In the genomic region with DNA sequence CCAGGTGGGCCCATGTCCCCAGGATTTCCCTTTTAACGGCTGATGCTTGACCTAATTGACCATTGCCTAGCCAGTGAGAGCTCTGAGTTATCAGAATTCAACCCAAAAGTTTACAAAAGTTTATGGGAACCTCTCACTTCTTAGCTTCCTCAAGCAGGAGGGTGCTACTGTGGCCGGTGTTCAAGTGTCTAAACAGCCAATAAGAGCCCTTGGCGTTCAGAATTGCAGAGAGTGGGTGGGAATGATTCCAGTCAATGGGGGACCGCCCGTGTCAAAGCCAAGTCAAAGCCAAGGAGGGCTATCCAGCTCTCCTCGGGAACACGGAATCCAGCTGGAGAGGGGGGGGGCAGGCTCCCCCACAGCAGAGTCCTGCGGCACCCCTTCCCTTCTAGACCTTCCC, we compare ENCODE assay signal across 24 mouse cellular contexts. TPM values are rescaled to one million over a fixed set of nuclear protein-coding genes. Genes with fewer than 3 reads are reported as not detected.
DNase-seq lines count a peak whose midpoint lies in the region; ATAC-seq and TF ChIP-seq lines count a peak whose summit lies in the region.
"Had no signal": no experiment of that assay in that cellular context is flagged by ENCODE, and none has a peak within 500 bp of the region (broad histone marks: within the 10 kb centered on the region; RNA-seq: fewer than 3 reads in every experiment).

No protein-coding gene starts in this region.

- intact Hi-C loops in heart, postnatal 36 days (cut with DNase I) = no loop called here

- H3K9me3 ChIP-seq in heart, embryonic 13.5 days = no peaks in the 10 kb centered on the region
- H3K9me3 ChIP-seq in liver, embryonic 12.5 days (replicated peaks) = no peaks in the 10 kb centered on the region
- H3K9me3 ChIP-seq in liver, postnatal 0 days (ENCODE audit: low read length) = no peaks in the 10 kb centered on the region
- H3K9me3 ChIP-seq: forebrain, embryonic 10.5 days; forebrain, embryonic 13.5 days; heart, embryonic 12.5 days; hindbrain, embryonic 15.5 days had no signal

- H3K27me3 ChIP-seq in heart, embryonic 13.5 days (replicated peaks) = peaks cover 68% of the 10 kb centered on the region
- peaks cover 52% of the 10 kb centered on the region for H3K27me3 ChIP-seq in liver, embryonic 12.5 days (replicated peaks)
- 0 out of 2 replicates have a peak, but pooled peaks cover 2% of the 10 kb centered on the region for H3K27me3 ChIP-seq in liver, postnatal 0 days (ENCODE audit: insufficient read depth, low read length)
- no peaks in the 10 kb centered on the region for H3K27me3 ChIP-seq in testis, adult 2 months (ENCODE audit: control insufficient read depth, insufficient read depth, low read length)
- H3K27me3 ChIP-seq: hindbrain, embryonic 15.5 days had no signal

- 0 out of 2 replicates have a peak overlapping the region, but pooled peaks have one; percentile 37 for H3K4me2 ChIP-seq in heart, embryonic 13.5 days
- peak overlapping the region; percentile 60; the same call in 1 of the 2 replicates for H3K4me2 ChIP-seq in liver, embryonic 12.5 days
- H3K4me2 ChIP-seq in liver, postnatal 0 days (ENCODE audit: low read depth, low read length) = no peak overlapping the region
- H3K4me2 ChIP-seq: hindbrain, embryonic 15.5 days had no signal

- H3K4me1 ChIP-seq in heart, embryonic 13.5 days = peaks cover 13% of the 10 kb centered on the region
- H3K4me1 ChIP-seq in liver, embryonic 12.5 days = peaks cover 25% of the 10 kb centered on the region
- H3K4me1 ChIP-seq in liver, postnatal 0 days (ENCODE audit: insufficient read depth) = peaks cover 7% of the 10 kb centered on the region; the same call in 1 of the 2 replicates
- H3K4me1 ChIP-seq in testis, adult 2 months (ENCODE audit: control insufficient read depth, insufficient read depth, low read length) = peaks cover 29% of the 10 kb centered on the region

- no peak for TF ChIP-seq CTCF in liver, postnatal 0 days (IDR thresholded peaks at IDR 0.05; ENCODE audit: low read depth)
- TF ChIP-seq CTCF in testis, adult 2 months (IDR thresholded peaks at IDR 0.05; ENCODE audit: control insufficient read depth, insufficient read depth, insufficient replicate concordance, low read depth, low read length) = no peak

- H3K27ac ChIP-seq in heart, embryonic 13.5 days (replicated peaks) = no peak overlapping the region
- no peak overlapping the region for H3K27ac ChIP-seq in liver, embryonic 12.5 days
- H3K27ac ChIP-seq in liver, postnatal 0 days (ENCODE audit: low read depth) = no peak overlapping the region
- H3K27ac ChIP-seq in testis, adult 2 months (ENCODE audit: control insufficient read depth, insufficient read depth, low read depth, low read length) = no peak overlapping the region
- H3K27ac ChIP-seq: forebrain, embryonic 10.5 days; forebrain, embryonic 13.5 days; hindbrain, embryonic 12.5 days; hindbrain, embryonic 15.5 days had no signal

- no peaks in the 10 kb centered on the region for H3K36me3 ChIP-seq in heart, embryonic 13.5 days
- H3K36me3 ChIP-seq in liver, embryonic 12.5 days = no peaks in the 10 kb centered on the region
- H3K36me3 ChIP-seq in liver, postnatal 0 days (replicated peaks; ENCODE audit: insufficient read depth, low read length) = no peaks in the 10 kb centered on the region
- H3K36me3 ChIP-seq in testis, adult 2 months (ENCODE audit: control insufficient read depth, insufficient read depth, low read length) = no peaks in the 10 kb centered on the region
- H3K36me3 ChIP-seq: forebrain, embryonic 10.5 days; heart, embryonic 12.5 days had no signal

- ATAC-seq in heart, embryonic 13.5 days (ENCODE audit: extremely low read depth, insufficient number of reproducible peaks, low FRiP score, low TSS enrichment) = no peak
- no peak for ATAC-seq in liver, embryonic 12.5 days
- ATAC-seq in liver, postnatal 0 days = no peak
- ATAC-seq: activated CD4-positive, CD25-positive, alpha-beta regulatory T cell, adult 4 months; forebrain, embryonic 13.5 days; forebrain, embryonic 16.5 days had no signal

- no peak overlapping the region for H3K9ac ChIP-seq in heart, embryonic 13.5 days
- H3K9ac ChIP-seq in liver, embryonic 12.5 days = no peak overlapping the region
- no peak overlapping the region for H3K9ac ChIP-seq in liver, postnatal 0 days (replicated peaks)
- H3K9ac ChIP-seq: forebrain, embryonic 13.5 days; heart, embryonic 12.5 days; hindbrain, embryonic 12.5 days; hindbrain, embryonic 15.5 days had no signal

- no peak overlapping the region for H3K4me3 ChIP-seq in heart, embryonic 13.5 days
- no peak overlapping the region for H3K4me3 ChIP-seq in liver, embryonic 12.5 days
- no peak overlapping the region for H3K4me3 ChIP-seq in liver, postnatal 0 days (ENCODE audit: low read depth, low read length)
- H3K4me3 ChIP-seq in testis, adult 2 months (ENCODE audit: control insufficient read depth, low read depth, low read length) = peak overlapping the region; percentile 59
- H3K4me3 ChIP-seq: forebrain, embryonic 13.5 days; hindbrain, embryonic 12.5 days; hindbrain, embryonic 15.5 days had no signal

- TF ChIP-seq EP300 in liver, postnatal 0 days (IDR thresholded peaks at IDR 0.05; ENCODE audit: low read depth) = no peak

- no peak for TF ChIP-seq POLR2A in testis, adult 2 months (IDR thresholded peaks at IDR 0.05; ENCODE audit: control insufficient read depth, low read depth, low read length)

- DNase-seq in heart, postnatal 36 days = no peak
- DNase-seq in liver, postnatal 0 days = no peak
- DNase-seq in testis, postnatal 14 days (ENCODE audit: low spot score) = no peak
- no peak for DNase-seq in natural killer cell, adult 2 months (ENCODE audit: low spot score in 2 of 2)
- DNase-seq: adrenal gland, adult 8-10 months; adrenal gland, postnatal 25 days; B cell, adult 2 months; cerebellum, adult 8-10 months; cerebellum, postnatal 10 days; cerebellum, postnatal 36 days; gastrocnemius, postnatal 25 days; heart, adult 18-20 months; heart, postnatal 14 days had no signal

- WGBS in heart, embryonic 13.5 days = 48% methylated on average over 8 of the region's 8 CpGs
- 41% methylated on average over 8 of the region's 8 CpGs for WGBS in liver, embryonic 12.5 days (ENCODE audit: insufficient replicate concordance)
- WGBS in liver, postnatal 0 days (ENCODE audit: insufficient replicate concordance) = 44% methylated on average over 8 of the region's 8 CpGs

RNA-seq across cellular contexts. Expression of a gene that starts 7.4 kb away (rescaled TPM):
- 5.1 and 5.7 TPM in 2 replicates for polyA plus RNA-seq in heart, embryonic 13.5 days (2015; fragmentation: Nextera tagmentation; extraction: Ambion mirVana)
- 1 to 10 TPM; 5.8 to 8.0 TPM for total RNA-seq in heart, postnatal 36 days (2021)
- polyA plus RNA-seq in liver, embryonic 12.5 days (2016; fragmentation: Nextera tagmentation; extraction: Ambion mirVana) = 2.8 and 3.0 TPM in 2 replicates
- polyA plus RNA-seq in liver, postnatal 0 days (2015; fragmentation: Nextera tagmentation; extraction: Ambion mirVana) = 2.3 and 2.6 TPM in 2 replicates
- 4.7 and 5.1 TPM in 2 replicates for polyA plus RNA-seq in testis, adult 2 months (2012; rRNA removed)

RNA-seq across cellular contexts. Expression of a gene that starts 11.3 kb away (rescaled TPM):
- polyA plus RNA-seq in heart, embryonic 13.5 days (2015; fragmentation: Nextera tagmentation; extraction: Ambion mirVana) = 5.1 and 5.2 TPM in 2 replicates
- 1 to 10 TPM; 1.7 to 2.7 TPM for total RNA-seq in heart, postnatal 36 days (2021)
- 2.3 and 3.1 TPM in 2 replicates for polyA plus RNA-seq in liver, embryonic 12.5 days (2016; fragmentation: Nextera tagmentation; extraction: Ambion mirVana)
- 0.70 and 1.0 TPM in 2 replicates for polyA plus RNA-seq in liver, postnatal 0 days (2015; fragmentation: Nextera tagmentation; extraction: Ambion mirVana)
- polyA plus RNA-seq in testis, adult 2 months (2012; rRNA removed) = 33.3 and 39.3 TPM in 2 replicates
- total RNA-seq: CH12.LX had no signal

RNA-seq across cellular contexts. Expression of a gene that starts 15.2 kb away (rescaled TPM):
- polyA plus RNA-seq in heart, embryonic 13.5 days (2015; fragmentation: Nextera tagmentation; extraction: Ambion mirVana) = 7.3 and 8.5 TPM in 2 replicates
- total RNA-seq in heart, postnatal 36 days (2021) = 1 to 10 TPM; 1.4 to 2.2 TPM
- 155 and 158 TPM in 2 replicates for polyA plus RNA-seq in liver, embryonic 12.5 days (2016; fragmentation: Nextera tagmentation; extraction: Ambion mirVana)
- polyA plus RNA-seq in liver, postnatal 0 days (2015; fragmentation: Nextera tagmentation; extraction: Ambion mirVana) = 40.6 and 41.6 TPM in 2 replicates
- polyA plus RNA-seq in testis, adult 2 months (2012; rRNA removed) = 1.5 and 1.9 TPM in 2 replicates

RNA-seq across cellular contexts. Expression of a gene that starts 20.8 kb away (rescaled TPM):
- 41.5 and 47.8 TPM in 2 replicates for polyA plus RNA-seq in heart, embryonic 13.5 days (2015; fragmentation: Nextera tagmentation; extraction: Ambion mirVana)
- total RNA-seq in heart, postnatal 36 days (2021) = 10 to 100 TPM; 57.0 to 58.5 TPM
- 39.9 and 41.8 TPM in 2 replicates for polyA plus RNA-seq in liver, embryonic 12.5 days (2016; fragmentation: Nextera tagmentation; extraction: Ambion mirVana)
- polyA plus RNA-seq in liver, postnatal 0 days (2015; fragmentation: Nextera tagmentation; extraction: Ambion mirVana) = 222 and 246 TPM in 2 replicates
- 296 and 312 TPM in 2 replicates for polyA plus RNA-seq in testis, adult 2 months (2012; rRNA removed)

RNA-seq across cellular contexts. Expression of a gene that starts 20.9 kb away (rescaled TPM):
- 2.6 and 3.2 TPM in 2 replicates for polyA plus RNA-seq in heart, embryonic 13.5 days (2015; fragmentation: Nextera tagmentation; extraction: Ambion mirVana)
- total RNA-seq in heart, postnatal 36 days (2021) = 1 to 10 TPM; 2.1 to 2.5 TPM
- polyA plus RNA-seq in liver, embryonic 12.5 days (2016; fragmentation: Nextera tagmentation; extraction: Ambion mirVana) = 1.3 and 2.2 TPM in 2 replicates
- 0.81 and 1.1 TPM in 2 replicates for polyA plus RNA-seq in liver, postnatal 0 days (2015; fragmentation: Nextera tagmentation; extraction: Ambion mirVana)
- polyA plus RNA-seq in testis, adult 2 months (2012; rRNA removed) = 72.0 and 74.9 TPM in 2 replicates
- total RNA-seq: CH12.LX had no signal
- polyA plus RNA-seq: activated CD4-positive, CD25-positive, alpha-beta regulatory T cell, adult 4 months had no signal
